Mouse (Mus musculus) G1E (cell line): Measurements from ENCODE around the gene Nek6.

ENCODE experiments used
- CTCF ChIP-seq: IDR thresholded peaks from 2 replicates; pipeline ENCODE4 v1.5.1; 2012; ENCODE audit warnings: low read depth, low read length, inconsistent platforms, mixed read lengths
- POLR2AphosphoS5 ChIP-seq: IDR thresholded peaks from 2 replicates; pipeline ENCODE4 v1.6.1; 2012; ENCODE audit warnings: low read depth, low read length, inconsistent platforms; ENCODE audit not compliant: insufficient replicate concordance
- TAL1 ChIP-seq: conservative IDR thresholded peaks from 2 replicates; pipeline ENCODE4 v1.6.1; 2012; ENCODE audit warnings: low read depth, low read length, inconsistent platforms, mixed read lengths

- TF ChIP-seq CTCF (no peak), TAL1 (no peak), POLR2AphosphoS5 (no peak)
Observed at GRCm38 (mm10) chr2:38504311-38504710, 7.1 kb upstream of the Nek6 start.
